Mouse (Mus musculus): ENCODE measurements around the gene Olfr800. TPM values are rescaled to one million over a fixed set of nuclear protein-coding genes. Genes with fewer than 3 reads are reported as not detected.

Olfr800 gene
- polyA plus RNA-seq (2012; rRNA removed): not detected in 2 replicates

GRCm38 (mm10) chr10:129657394-129657793, at the start of gene Olfr800:
TSS of gene Olfr800 (plus strand) at chr10:129657694.

DNA sequence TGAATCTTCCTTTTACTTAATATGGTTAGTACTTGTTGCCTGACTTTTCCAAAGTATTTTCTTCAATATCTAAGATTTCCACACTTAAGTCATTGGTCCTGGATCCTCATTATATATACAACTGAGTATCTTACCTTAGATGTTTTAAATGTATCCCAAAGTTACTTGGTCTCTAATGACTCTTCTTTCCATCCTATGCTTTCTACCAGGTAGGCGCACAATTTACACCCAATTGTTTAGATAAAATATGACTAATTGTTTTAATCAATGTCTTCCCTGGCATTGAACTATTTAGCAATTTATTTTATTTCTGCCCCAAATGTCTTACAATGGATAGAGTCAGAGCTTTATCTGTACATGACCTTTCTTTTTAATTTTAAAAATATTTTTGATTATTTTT, 45.0 kb upstream of the Olfr800 start, which contains the start of gene Olfr796:
Gene Olfr796 (minus strand): TSS at position 101 of the 400 bp plus-strand sequence.

GRCm38 (mm10) chr10:129627834-129628233, 29.7 kb upstream of the Olfr800 start, which contains the start of gene Olfr798:
TSS of gene Olfr798 (minus strand) at chr10:129627934.

GRCm38 (mm10) chr10:129637184-129637583, 20.3 kb upstream of the Olfr800 start, which contains the start of gene Olfr799:
TSS of gene Olfr799 (plus strand) at chr10:129637484.

DNA sequence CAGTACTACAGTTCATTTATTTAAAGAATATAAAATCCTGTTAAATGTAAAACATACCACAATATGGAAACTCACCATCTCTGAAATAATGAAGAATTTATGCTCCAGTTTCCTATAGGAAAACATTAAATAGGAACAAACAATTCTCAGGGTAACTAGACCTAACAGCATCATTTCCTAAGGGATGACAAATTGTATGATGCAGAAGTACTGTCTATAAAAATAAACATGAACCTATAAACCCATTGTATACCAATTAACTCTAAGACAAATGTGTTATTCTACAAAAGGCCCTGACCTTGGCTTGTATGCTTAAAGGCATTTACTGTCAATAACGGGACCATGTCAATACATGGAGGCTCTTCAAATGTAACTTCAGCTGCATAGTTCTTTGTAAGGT, 16.3 kb downstream of the Olfr800 start, which contains the start of gene Olfr801:
Gene Olfr801 (minus strand): TSS at position 101 of the 400 bp plus-strand sequence.

GRCm38 (mm10) chr10:129688069-129688468, 30.6 kb downstream of the Olfr800 start, which contains the start of gene Olfr802:
TSS of gene Olfr802 (minus strand) at chr10:129688169.

DNA sequence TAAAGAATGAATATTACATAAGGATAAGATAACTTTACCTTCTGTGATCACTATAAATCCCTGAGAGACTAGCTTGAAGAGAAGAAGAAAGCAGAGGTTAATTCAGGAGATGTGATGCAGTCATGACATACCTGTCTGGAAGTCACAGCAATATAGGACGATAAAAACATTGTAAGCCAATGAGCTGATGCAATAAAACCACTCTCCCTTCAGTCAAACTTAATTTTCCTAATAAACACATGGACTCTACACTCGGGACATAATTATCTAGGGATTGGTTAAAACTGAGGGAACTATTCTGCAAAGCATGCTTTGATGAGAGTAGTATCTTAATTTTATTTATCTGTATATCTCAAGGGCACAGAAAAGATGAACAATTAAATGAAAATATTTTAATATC, 36.7 kb downstream of the Olfr800 start, which contains the start of gene Olfr803:
Gene Olfr803 (minus strand): TSS at position 101 of the 400 bp plus-strand sequence.

GRCm38 (mm10) chr10:129702910-129703309, 45.4 kb downstream of the Olfr800 start, which contains the start of gene Olfr804:
TSS of gene Olfr804 (plus strand) at chr10:129703210.

Other genes starting within 250 kb of the Olfr800 start
- gene Olfr786, start 230.4 kb upstream of the Olfr800 start, polyA plus RNA-seq (2012; rRNA removed): not detected in 2 replicates
- gene Olfr787, start 195.8 kb upstream of the Olfr800 start, polyA plus RNA-seq (2012; rRNA removed): not detected in 2 replicates
- not detected in 2 replicates for gene Olfr788, start 186.7 kb upstream of the Olfr800 start, polyA plus RNA-seq (2012; rRNA removed)
- not detected in 2 replicates for gene Olfr789, start 172.9 kb upstream of the Olfr800 start, polyA plus RNA-seq (2012; rRNA removed)
- not detected in 2 replicates for gene Olfr790, start 159.2 kb upstream of the Olfr800 start, polyA plus RNA-seq (2012; rRNA removed)
- gene Olfr791, start 135.9 kb upstream of the Olfr800 start, polyA plus RNA-seq (2012; rRNA removed): 0.04 TPM in 1 of 2 replicates, not detected in the other
- not detected in 2 replicates for gene Olfr792, start 118.5 kb upstream of the Olfr800 start, polyA plus RNA-seq (2012; rRNA removed)
- not detected in 2 replicates for gene Olfr794, start 90.0 kb upstream of the Olfr800 start, polyA plus RNA-seq (2012; rRNA removed)
- not detected in 2 replicates for gene Olfr796, start 45.1 kb upstream of the Olfr800 start, polyA plus RNA-seq (2012; rRNA removed)
- not detected in 2 replicates for gene Olfr798, start 29.8 kb upstream of the Olfr800 start, polyA plus RNA-seq (2012; rRNA removed)
- not detected in 2 replicates for gene Olfr799, start 20.2 kb upstream of the Olfr800 start, polyA plus RNA-seq (2012; rRNA removed)
- gene Olfr801, start 16.2 kb downstream of the Olfr800 start, polyA plus RNA-seq (2012; rRNA removed): not detected in 2 replicates
- not detected in 2 replicates for gene Olfr802, start 30.5 kb downstream of the Olfr800 start, polyA plus RNA-seq (2012; rRNA removed)
- not detected in 2 replicates for gene Olfr803, start 36.6 kb downstream of the Olfr800 start, polyA plus RNA-seq (2012; rRNA removed)
- not detected in 2 replicates for gene Olfr804, start 45.5 kb downstream of the Olfr800 start, polyA plus RNA-seq (2012; rRNA removed)
- gene Olfr805, start 71.7 kb downstream of the Olfr800 start, polyA plus RNA-seq (2012; rRNA removed): not detected in 2 replicates
- not detected in 2 replicates for gene Olfr806, start 84.2 kb downstream of the Olfr800 start, polyA plus RNA-seq (2012; rRNA removed)
- not detected in 2 replicates for gene Olfr807, start 100.1 kb downstream of the Olfr800 start, polyA plus RNA-seq (2012; rRNA removed)
- gene Olfr808, start 107.8 kb downstream of the Olfr800 start, polyA plus RNA-seq (2012; rRNA removed): not detected in 2 replicates
- gene Olfr809, start 116.9 kb downstream of the Olfr800 start, polyA plus RNA-seq (2012; rRNA removed): not detected in 2 replicates
- not detected in 2 replicates for gene Olfr810, start 137.2 kb downstream of the Olfr800 start, polyA plus RNA-seq (2012; rRNA removed)
- gene Olfr811, start 146.7 kb downstream of the Olfr800 start, polyA plus RNA-seq (2012; rRNA removed): not detected in 2 replicates
- gene Olfr812, start 188.4 kb downstream of the Olfr800 start, polyA plus RNA-seq (2012; rRNA removed): not detected in 2 replicates
- gene Olfr813, start 197.7 kb downstream of the Olfr800 start, polyA plus RNA-seq (2012; rRNA removed): not detected in 2 replicates
- not detected in 2 replicates for gene Olfr814, start 222.2 kb downstream of the Olfr800 start, polyA plus RNA-seq (2012; rRNA removed)
- not detected in 2 replicates for gene Olfr815, start 248.2 kb downstream of the Olfr800 start, polyA plus RNA-seq (2012; rRNA removed)